Mouse (Mus musculus): ENCODE measurements around the gene Slc2a13. TPM values are rescaled to one million over a fixed set of nuclear protein-coding genes. Genes with fewer than 3 reads are reported as not detected.
A peak's percentile ranks its signal among the peaks of the same experiment; 100 is the strongest.

The Slc2a13 gene
- polyA plus RNA-seq, 1 experiment, result 4.2 TPM

DNA sequence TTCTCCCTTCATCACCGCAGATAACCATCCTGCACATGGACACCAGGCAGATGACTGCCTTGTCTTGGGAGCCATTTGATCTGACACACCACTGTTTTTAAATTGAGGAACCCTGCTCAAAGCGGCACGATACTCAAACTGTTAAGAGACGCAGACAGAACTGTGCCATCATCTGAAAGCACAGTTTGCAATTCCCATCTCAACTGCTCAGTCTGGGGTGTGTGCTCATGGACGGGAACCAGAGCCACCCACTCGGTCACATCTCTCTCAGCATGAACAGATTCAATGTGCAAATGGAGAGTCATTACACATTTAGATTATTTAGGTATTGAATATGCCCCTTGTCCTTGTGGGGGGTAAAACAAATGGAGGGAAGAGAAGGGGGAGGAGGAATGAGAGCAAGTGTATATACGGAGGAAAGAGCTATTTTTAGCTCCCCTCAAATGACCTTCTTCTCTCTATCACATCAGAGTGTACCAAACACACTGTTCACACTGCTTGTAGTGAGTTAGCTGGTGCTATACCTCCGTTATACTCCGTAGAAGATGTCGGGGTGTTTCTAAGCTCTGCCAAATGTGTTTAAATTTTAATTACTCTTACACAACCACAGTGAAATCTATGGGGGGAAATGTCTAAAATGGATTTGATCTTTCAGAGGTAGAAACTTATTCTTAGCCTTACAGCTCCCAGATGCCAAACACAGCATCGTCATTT lies 203.2 kb downstream of the Slc2a13 start:
- Histone ChIP-seq H3K4me3 (ENCODE audit: insufficient read depth, low read length) (no peak overlapping the region), H3K27ac (ENCODE audit: insufficient read depth, low read length) (no peak overlapping the region), H3K4me1 (ENCODE audit: control insufficient read depth, insufficient read depth, low read length) (no peaks in the 10 kb centered on the region; the same call in 1 of the 2 replicates)
- TF ChIP-seq POLR2A (IDR thresholded peaks at IDR 0.05; ENCODE audit: low read depth, low read length), result no peak
- no peak for TF ChIP-seq CTCF (IDR thresholded peaks at IDR 0.05; ENCODE audit: borderline replicate concordance, insufficient read depth, low read length)

DNA sequence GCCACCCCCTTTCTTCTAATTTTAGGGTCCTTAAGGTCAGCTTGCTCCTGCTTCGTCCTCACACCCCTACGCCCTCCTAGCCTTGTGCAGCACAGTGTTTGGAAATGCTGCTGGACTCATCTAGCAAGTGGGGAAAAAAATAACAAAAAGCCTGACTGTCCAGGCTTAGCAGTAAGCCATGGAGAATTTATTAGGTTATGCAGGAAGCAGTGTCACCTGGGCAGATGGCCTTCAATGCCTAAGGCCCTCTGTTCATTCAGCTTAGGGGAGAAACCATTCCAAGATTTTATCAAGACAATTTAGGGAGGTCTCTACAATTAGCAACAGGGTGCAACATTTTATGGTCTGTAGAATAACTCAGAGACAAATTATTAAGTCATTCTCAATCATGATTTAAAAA lies 212.6 kb downstream of the Slc2a13 start:
- no peaks in the 10 kb centered on the region for H3K4me1 ChIP-seq (ENCODE audit: control insufficient read depth, insufficient read depth, low read length)

DNA sequence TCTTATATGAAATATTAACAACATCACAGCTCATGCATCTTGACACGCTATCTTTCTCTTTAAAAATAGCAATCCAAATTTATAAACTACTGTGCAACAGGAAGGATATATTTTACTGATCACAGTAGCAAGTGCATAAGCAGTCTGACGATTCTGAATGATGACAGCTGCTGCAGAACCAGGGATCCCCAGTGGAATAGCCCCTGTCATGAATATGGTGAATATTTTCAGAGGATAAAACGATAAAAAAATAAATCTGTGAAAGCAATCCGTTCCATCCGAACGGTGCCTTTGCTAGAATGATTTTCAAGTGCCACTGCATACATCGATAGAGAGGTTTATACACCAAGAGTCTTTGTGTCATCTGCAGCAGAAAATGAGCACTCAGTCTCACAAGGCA lies 222.1 kb downstream of the Slc2a13 start:
- TF ChIP-seq POLR2A (IDR thresholded peaks at IDR 0.05; ENCODE audit: low read depth, low read length), result no peak
- TF ChIP-seq CTCF (IDR thresholded peaks at IDR 0.05; ENCODE audit: borderline replicate concordance, insufficient read depth, low read length), result no peak
- Histone ChIP-seq H3K4me1 (ENCODE audit: control insufficient read depth, insufficient read depth, low read length) (no peaks in the 10 kb centered on the region), H3K4me3 (ENCODE audit: insufficient read depth, low read length) (no peak overlapping the region), H3K27ac (ENCODE audit: insufficient read depth, low read length) (no peak overlapping the region)

More for the DNA sequence above, 212.6 kb downstream of the Slc2a13 start:
- TF ChIP-seq CTCF (IDR thresholded peaks at IDR 0.05; ENCODE audit: borderline replicate concordance, insufficient read depth, low read length) (no peak), POLR2A (IDR thresholded peaks at IDR 0.05; ENCODE audit: low read depth, low read length) (no peak)
- Histone ChIP-seq H3K27ac (ENCODE audit: insufficient read depth, low read length) (no peak overlapping the region), H3K4me3 (ENCODE audit: insufficient read depth, low read length) (no peak overlapping the region)

DNA sequence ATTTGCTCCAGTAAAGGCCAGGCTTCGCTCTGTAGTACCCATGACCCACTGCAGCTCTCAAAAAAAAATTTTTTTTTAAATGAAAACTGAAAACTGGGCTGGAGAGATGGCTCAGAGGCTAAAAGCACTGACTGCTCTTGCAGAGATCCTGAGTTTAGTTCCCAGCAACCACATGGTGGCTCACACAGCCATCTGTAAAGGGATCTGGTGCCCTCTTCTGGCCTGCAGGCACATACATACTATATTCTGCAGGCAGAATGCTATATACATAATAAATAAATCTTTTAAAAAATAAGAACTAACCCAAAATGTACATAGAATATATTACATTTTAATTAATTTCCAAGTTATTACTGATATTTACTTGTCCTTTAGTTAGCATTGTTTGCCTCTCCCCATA lies 234.7 kb downstream of the Slc2a13 start:
- TF ChIP-seq POLR2A (IDR thresholded peaks at IDR 0.05; ENCODE audit: low read depth, low read length), result no peak
- peak; percentile 37; the same call in 1 of the 2 replicates for TF ChIP-seq CTCF (IDR thresholded peaks at IDR 0.05; ENCODE audit: borderline replicate concordance, insufficient read depth, low read length)
- Histone ChIP-seq H3K27ac (ENCODE audit: insufficient read depth, low read length) (no peak overlapping the region), H3K4me3 (ENCODE audit: insufficient read depth, low read length) (no peak overlapping the region), H3K4me1 (ENCODE audit: control insufficient read depth, insufficient read depth, low read length) (no peaks in the 10 kb centered on the region)

DNA sequence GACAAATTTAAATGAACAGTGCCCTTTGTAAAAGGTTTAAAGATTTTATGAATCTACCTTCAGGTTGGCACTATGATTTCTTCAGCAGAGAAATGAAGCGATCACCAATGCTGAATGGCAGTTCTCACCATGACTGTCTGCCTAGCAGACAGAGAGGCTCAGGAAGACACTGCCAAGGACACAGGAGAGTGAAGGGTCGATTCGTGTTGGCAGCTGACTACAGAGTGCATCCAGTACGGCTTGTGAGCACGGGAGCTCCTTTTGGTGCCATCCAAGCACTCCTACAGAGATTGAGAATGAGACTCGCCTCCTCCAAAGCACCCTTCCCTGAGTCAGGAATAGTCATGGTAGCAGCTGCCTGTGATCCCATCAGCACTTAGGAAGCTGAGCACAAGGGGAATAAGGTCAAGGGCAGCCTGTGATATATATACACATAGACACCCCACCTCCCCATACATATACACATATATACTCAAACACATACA lies 238.6 kb downstream of the Slc2a13 start:
- H3K27ac ChIP-seq (ENCODE audit: insufficient read depth, low read length), result no peak overlapping the region
- H3K4me3 ChIP-seq (ENCODE audit: insufficient read depth, low read length), result no peak overlapping the region
- no peaks in the 10 kb centered on the region for H3K4me1 ChIP-seq (ENCODE audit: control insufficient read depth, insufficient read depth, low read length)
- TF ChIP-seq CTCF (IDR thresholded peaks at IDR 0.05; ENCODE audit: borderline replicate concordance, insufficient read depth, low read length) (no peak), POLR2A (IDR thresholded peaks at IDR 0.05; ENCODE audit: low read depth, low read length) (no peak)

DNA sequence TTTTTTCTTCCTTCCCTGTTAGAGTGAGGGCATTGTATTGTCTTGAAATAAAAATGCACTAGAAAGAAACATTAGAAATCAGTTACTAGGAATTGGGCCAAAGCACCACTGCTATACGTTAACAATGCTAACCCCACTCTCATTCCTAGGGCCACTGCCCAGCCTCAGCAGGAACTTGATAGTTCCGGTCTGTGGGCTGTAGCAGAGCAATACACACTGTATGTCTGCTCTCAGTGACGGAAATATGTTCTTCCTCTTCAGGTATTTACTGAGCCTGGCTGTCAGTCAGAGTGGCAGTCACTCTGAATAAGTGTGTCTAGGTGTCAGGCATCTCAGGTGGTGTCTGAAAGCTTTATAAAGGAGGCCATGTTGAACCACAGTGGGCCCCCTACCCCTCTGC lies 245.3 kb downstream of the Slc2a13 start:
- no peak overlapping the region for H3K27ac ChIP-seq (ENCODE audit: insufficient read depth, low read length)
- no peak for TF ChIP-seq POLR2A (IDR thresholded peaks at IDR 0.05; ENCODE audit: low read depth, low read length)
- no peak for TF ChIP-seq CTCF (IDR thresholded peaks at IDR 0.05; ENCODE audit: borderline replicate concordance, insufficient read depth, low read length)
- no peaks in the 10 kb centered on the region for H3K4me1 ChIP-seq (ENCODE audit: control insufficient read depth, insufficient read depth, low read length)
- H3K4me3 ChIP-seq (ENCODE audit: insufficient read depth, low read length), result no peak overlapping the region

DNA sequence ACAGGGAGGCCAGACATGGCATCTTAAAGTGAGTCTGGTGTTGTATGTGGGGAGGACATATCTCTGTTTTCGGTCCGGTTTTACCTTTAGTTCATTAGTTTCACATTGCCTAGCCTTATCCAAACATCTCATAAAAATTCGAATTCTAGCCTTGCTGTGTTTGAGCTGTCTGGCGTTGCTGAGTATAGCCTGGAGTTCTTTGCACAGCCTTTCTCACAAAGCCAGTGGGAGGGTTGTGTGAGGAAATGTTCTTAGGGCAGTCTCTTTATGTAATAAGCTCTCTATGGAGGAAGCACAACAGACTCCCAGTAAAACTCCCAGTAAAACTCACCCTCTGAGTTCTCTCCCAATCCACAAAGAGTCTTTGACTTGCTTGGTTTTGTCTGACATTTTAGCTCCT lies 246.0 kb downstream of the Slc2a13 start:
- no peak for TF ChIP-seq CTCF (IDR thresholded peaks at IDR 0.05; ENCODE audit: borderline replicate concordance, insufficient read depth, low read length)
- TF ChIP-seq POLR2A (IDR thresholded peaks at IDR 0.05; ENCODE audit: low read depth, low read length), result no peak
- Histone ChIP-seq H3K4me1 (ENCODE audit: control insufficient read depth, insufficient read depth, low read length) (no peaks in the 10 kb centered on the region), H3K27ac (ENCODE audit: insufficient read depth, low read length) (no peak overlapping the region), H3K4me3 (ENCODE audit: insufficient read depth, low read length) (no peak overlapping the region)

DNA sequence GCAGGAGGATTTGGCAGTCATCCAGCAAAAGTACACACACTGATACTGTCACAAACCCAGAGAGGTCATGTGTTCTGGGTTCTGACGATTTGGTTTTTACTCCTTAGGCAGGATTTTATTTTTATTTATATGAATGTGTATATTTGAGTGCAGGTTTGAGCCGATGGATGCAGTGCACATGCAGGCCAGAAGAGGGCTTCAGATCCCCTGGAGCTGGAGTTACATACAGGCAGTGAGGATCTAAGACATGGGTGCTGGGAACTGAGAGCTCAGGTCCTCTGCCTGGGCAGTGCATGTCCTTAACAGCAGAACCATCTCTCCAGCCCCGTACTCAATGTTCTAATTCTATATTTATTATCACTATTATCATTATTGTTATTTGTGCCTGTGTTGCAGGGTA lies 253.7 kb downstream of the Slc2a13 start:
- Histone ChIP-seq H3K27ac (ENCODE audit: insufficient read depth, low read length) (no peak overlapping the region), H3K4me3 (ENCODE audit: insufficient read depth, low read length) (no peak overlapping the region), H3K4me1 (ENCODE audit: control insufficient read depth, insufficient read depth, low read length) (no peaks in the 10 kb centered on the region)
- TF ChIP-seq POLR2A (IDR thresholded peaks at IDR 0.05; ENCODE audit: low read depth, low read length) (no peak), CTCF (IDR thresholded peaks at IDR 0.05; ENCODE audit: borderline replicate concordance, insufficient read depth, low read length) (peak; percentile 63; the same call in 1 of the 2 replicates)

DNA sequence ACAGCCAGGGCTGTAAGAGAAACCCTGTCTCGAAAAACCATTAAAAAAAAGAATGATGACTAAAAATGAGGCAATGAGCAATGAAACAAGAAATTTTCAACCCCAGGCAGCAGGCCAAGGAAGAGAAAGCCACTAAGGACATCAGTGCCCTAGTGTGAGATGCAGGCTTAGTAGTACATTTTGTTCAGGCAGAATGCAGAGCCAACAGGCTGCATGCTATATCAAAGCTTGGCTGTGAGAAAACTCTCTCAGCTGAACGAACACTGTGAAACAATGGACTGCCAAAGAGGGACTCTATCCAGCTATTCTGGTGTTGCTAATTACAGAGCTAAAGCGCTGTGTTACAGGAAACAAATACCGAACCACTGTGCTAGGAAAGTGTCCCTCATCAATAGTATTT lies 256.1 kb downstream of the Slc2a13 start:
- H3K4me3 ChIP-seq (ENCODE audit: insufficient read depth, low read length), result no peak overlapping the region
- H3K27ac ChIP-seq (ENCODE audit: insufficient read depth, low read length), result no peak overlapping the region
- H3K4me1 ChIP-seq (ENCODE audit: control insufficient read depth, insufficient read depth, low read length), result no peaks in the 10 kb centered on the region
- no peak for TF ChIP-seq CTCF (IDR thresholded peaks at IDR 0.05; ENCODE audit: borderline replicate concordance, insufficient read depth, low read length)
- no peak for TF ChIP-seq POLR2A (IDR thresholded peaks at IDR 0.05; ENCODE audit: low read depth, low read length)

Data from embryonic fibroblast, embryonic 13.5 days (primary cell).